Mouse (Mus musculus) cerebellum, adult 2 months (tissue): ENCODE data around the gene Ubr4.

Source experiments
- CTCF ChIP-seq: fragments of 200-500 bp; IDR thresholded peaks from 2 replicates; pipeline ENCODE4 v1.5.1; 2011; ENCODE audit warnings: low read depth, mild to moderate bottlenecking, control low read depth, low read length, moderate library complexity, borderline replicate concordance; ENCODE audit not compliant: insufficient read depth
- POLR2A ChIP-seq: fragments of 200-500 bp; IDR thresholded peaks from 2 replicates; pipeline ENCODE4 v1.6.1; 2011; ENCODE audit warnings: low read length, control low read depth, borderline replicate concordance; ENCODE audit not compliant: insufficient read depth

GRCm38 (mm10) chr4:139382231-139382630, 29.8 kb downstream of the Ubr4 start:
- TF ChIP-seq CTCF (no peak), POLR2A (no peak)
